Mouse (Mus musculus): ENCODE data around the gene Cdk10.
"Not testable (repeated sequence)": the region's sequence is repeated elsewhere in the genome, so short reads cannot be mapped to it uniquely, and the experiment has no call there.

The Cdk10 gene

DNA sequence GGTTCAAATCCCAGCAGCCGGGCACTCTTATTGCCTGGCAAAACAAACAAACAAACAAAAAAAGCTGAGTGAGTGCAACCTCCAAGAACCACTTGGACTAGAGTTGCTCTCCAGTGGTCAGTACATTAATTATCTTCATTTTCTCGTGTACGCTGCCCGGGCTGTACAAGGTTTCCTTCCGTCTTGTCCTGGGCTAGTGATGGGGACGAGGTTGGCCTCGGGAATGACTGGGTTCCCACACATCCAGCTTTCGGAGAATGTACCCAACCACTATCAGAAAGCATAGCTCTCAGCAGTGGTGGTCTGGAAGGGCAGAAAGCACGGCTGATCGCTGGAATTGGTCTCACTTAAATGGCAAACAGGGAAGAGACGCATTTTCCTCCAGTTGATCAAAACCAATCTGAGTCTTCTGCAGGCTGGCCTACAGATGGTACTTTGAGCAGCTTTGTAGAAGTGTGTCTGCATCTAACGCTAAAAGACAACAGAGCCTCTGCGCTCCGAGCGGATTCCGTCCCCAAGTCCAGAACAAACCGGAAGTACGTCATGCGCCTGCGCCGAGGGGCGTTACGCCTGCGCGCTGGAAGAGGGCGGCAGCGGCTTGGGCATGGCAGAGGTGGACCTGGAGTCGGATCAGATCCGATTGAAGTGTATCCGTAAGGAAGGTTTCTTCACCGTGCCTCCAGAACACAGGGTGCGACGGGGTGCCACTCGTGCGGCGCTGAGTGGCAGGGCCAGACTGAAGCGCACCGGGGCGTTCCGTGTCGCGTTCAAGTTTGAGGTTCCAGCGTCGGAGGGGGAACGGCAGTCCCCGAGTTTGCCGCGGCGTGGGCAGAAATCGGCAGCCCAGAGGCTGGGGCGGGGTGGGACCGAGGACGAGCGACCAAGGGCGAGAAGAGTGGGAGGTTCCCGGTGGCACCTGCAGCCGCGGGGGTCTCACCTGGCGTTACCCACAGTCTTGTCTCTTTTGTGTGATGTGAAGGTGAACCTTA, at the start of gene Cdk10:
Gene Cdk10, plus strand, starts transcription at position 565 of the 989 bp plus-strand sequence.
- peak; percentile 95 to 97 for DNase-seq

DNA sequence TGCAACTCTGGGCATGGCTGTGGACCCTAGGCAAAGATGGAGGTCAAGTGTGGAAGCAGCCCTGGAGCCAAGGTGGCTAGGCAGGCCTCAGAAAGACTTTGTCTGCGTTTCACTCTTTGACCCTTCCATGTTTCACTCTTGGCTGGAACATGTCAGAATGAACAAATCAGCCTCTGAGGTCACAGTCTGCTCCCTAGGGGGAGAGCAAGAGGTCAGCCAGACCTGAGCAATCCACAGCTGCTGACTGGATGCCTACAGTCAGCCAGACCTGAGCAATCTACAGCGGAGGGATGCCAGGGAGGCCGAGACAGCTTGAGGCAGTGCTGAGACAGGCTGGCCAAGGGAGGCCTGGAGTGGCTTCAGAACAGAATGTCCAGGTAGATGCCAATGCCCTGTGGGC, 43.3 kb upstream of the Cdk10 start:
- DNase-seq: no peak

DNA sequence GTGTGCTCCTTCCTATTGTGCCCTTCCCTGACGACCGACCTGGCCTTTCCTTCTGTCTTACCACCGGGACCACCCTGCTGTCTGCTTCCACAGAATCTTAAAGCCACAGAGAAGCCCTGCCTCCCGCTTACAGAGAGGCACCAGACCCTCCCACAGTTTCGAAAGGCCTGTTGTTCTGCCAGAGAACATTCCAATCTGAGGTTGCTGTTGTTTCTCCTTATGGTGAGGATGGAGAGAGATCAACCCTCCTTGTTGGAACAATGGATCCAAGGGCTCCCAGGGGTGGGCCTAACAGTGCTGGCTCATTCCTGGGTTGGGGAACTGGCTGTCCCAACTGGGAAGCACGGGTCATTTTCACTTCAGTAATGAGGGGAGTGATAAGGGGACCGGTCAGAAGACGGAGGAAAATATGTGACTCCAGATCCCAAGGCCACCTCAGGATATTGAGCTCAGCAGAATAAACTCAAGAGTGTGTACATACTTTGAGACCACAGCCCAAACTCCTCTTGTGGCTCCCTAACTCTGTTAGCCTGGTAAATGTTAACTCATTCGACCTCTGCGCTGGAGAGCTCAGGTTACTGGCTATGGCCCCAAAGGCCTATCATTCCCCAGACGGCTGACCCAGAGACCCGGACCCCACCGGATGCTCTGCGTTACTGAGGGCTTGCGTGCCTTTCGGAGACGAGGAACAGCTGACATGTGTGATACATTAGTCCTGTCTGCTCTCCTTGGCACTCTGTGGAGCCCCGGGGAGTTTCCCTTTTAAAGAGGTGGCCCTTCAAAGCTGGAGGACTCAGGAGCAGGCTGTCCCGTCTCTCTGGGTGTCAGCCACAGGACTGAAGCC, 38.9 kb upstream of the Cdk10 start, which contains the start of gene Dpep1:
Gene Dpep1, plus strand, starts transcription at position 677 of the 844 bp plus-strand sequence.
- DNase-seq: no peak

DNA sequence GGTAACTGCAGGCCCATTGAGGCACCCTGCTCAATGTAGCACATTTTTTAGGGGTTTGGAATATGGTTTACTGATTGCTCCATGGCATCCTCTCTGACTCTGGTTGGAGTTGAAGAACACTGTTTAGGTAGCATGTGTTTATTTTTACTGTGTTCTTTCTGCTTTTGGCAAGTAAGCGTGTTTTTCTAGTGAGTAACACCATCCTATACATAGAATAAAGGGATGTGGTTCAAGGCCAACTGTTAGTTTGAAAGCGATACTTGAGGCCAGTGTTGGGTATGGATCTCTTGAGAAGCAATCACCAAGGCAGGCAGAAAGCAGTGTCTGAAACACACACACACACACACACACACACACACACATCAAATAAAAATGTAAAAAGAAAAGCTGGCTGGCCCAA, 36.6 kb upstream of the Cdk10 start:
- DNase-seq: no peak

DNA sequence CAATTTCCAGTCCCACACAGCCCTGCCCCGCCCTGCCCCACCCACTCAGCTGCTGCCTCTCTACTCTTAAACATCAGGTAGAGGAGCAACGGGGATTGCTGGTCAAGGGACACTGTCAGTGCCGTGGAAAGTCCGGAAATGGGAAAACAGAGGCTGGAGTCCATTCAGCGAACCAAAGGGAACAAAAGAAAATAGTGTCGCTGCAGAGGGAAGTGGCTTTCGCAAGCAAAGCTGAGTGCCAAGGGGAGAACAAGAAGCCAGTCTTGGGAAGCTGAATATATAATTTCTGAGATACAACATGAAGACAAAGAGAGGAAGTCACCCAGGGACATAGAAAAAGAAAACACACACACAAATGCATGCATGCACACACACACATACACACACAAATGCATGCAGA, 35.8 kb upstream of the Cdk10 start:
- DNase-seq: no peak

DNA sequence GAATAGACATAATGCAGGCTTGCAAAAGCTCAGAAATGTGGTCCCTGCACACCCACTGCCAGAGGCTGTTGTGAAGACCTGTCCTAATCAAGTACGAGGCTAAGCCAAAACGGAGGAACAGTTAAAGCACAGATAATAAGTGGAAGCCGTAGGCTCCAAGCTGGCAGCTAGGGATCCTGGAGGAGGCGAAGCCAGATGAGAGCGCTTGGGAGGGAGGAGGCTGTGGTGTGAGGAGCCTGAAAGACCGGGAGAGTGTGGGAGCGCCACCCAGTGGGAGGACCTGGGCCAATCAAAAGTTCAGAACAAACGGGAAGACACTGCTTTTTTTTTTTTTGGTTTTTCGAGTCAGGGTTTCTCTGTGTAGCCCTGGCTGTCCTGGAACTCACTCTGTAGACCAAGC, 34.0 kb upstream of the Cdk10 start:
- DNase-seq: peak; percentile 59 to 69

DNA sequence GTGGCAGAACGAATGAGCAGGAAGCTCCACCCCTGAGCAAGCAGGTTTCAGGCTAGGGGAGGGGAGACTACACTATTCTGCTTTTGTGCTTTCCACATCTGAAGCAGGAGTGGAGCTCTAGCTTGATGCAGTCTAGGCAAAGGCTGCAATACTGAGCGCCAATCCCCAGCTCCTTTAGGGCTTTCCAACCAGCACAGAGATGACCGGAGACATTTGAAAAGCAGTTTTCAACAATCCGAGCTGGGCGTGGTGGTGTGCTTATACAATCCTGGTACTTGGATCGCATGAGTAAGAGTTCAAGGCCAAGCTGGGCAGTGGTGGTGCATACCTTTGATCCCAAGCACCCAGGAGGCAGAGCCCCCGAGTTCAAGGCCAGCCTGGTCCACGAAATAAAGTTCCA, 32.7 kb upstream of the Cdk10 start:
- DNase-seq: no peak

DNA sequence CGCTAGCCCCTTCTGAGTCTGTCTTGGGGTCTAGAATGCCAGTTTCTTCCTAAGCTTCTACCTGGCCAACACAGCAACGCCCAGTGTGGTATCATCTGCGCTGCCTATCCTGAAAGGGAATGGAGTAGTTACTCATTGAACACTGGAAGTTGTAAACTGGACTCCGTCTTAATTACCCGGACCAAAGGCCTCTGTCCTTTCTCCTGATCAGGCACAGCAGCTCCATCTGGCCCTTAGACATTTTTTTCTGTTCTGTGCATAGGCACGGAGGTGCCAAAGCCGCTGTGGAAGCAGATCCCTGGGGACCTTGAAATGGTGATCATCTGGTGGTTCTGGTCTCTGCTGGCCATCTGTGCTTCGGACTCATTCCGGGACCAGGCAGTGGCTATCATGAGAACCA, 30.9 kb upstream of the Cdk10 start:
- no peak for DNase-seq

DNA sequence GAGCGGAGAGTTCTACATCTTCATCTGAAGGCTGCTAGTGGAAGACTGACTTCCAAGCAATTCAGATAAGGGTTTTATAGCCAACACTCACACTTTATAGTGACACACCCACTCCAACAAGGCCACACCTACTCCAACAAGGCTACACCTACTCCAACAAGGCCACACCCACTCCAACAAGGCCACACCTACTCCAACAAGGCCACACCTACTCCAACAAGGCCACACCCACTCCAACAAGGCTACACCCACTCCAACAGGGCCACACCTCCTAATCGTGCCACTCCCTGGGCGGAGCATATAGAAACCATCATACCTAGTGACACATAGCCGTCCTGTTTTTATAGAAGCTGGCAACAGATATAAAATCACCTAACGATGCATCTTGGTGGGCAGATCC, 27.6 kb upstream of the Cdk10 start:
- DNase-seq: not testable (repeated sequence)

DNA sequence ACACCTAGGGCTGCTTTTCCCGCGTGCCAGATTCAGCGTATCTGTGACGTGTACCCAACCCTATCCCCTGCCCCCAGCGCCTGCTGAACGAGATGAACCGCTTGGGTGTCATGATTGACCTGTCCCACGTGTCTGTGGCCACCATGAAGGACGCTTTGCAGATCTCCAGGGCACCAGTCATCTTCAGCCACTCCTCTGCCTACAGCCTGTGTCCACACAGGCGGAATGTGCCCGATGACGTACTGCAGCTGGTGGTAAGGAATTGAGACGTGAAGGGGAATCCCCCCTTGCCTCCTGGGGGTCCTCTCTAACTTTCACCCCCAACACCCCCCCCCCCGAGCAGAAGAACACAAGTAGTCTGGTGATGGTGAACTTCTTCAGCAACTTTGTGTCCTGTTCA, 24.8 kb upstream of the Cdk10 start:
- DNase-seq: no peak

DNA sequence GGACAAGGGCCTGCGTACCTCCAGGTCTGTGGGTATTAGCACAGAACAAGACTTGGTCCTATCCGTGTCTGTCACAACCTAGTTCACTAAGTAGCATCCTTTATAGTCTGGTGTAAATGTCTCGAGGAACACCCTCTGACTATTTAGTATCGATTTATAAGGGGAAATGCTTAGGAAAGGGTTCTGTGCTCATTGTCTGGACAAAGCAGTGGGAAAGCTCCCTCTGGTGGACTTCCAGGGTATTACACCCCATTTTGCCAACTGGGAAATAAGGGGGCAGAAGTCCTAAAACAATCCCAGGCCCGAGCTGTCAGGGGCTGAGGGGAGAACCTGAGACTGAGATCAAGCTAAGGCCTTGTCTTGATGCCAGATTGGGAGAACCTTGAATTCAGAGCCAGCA, 22.4 kb upstream of the Cdk10 start:
- peak; percentile 70 to 81 for DNase-seq

DNA sequence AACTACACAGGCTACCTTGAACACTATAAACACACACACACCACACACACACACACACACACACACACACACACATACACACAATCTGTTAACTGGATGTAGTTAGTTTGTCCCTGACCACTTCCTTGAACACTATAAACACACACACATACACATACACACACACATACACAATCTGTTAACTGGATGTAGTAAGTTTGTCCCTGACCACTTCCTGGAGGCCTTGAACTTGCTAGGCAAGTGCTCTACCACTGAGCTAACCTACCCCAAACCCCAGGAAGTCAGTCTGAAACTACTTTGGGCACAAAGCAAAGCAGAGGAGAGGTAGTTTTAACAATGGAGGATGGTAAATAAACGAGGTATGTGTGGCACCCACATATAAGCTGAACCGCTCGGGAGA, 21.1 kb upstream of the Cdk10 start:
- DNase-seq: no peak

DNA sequence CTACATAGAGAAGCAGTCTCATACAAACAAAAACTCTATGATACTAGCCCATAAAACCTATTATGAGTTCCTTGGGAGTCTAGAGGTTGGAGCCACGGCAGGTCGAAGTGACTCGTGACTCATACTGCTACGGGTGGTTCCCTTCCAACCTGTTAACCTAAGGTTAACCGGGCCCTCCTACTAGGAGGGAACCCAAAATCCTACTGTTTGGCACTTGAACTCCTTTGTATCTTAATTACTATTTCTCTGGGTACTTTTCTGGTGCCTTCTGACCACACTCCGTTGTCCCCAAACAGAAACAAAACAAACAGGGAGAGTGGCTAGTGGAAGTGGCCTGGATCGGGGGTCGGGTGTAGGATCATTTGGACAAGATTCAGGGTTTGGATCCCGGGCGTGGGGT, 12.8 kb upstream of the Cdk10 start:
- no peak for DNase-seq

DNA sequence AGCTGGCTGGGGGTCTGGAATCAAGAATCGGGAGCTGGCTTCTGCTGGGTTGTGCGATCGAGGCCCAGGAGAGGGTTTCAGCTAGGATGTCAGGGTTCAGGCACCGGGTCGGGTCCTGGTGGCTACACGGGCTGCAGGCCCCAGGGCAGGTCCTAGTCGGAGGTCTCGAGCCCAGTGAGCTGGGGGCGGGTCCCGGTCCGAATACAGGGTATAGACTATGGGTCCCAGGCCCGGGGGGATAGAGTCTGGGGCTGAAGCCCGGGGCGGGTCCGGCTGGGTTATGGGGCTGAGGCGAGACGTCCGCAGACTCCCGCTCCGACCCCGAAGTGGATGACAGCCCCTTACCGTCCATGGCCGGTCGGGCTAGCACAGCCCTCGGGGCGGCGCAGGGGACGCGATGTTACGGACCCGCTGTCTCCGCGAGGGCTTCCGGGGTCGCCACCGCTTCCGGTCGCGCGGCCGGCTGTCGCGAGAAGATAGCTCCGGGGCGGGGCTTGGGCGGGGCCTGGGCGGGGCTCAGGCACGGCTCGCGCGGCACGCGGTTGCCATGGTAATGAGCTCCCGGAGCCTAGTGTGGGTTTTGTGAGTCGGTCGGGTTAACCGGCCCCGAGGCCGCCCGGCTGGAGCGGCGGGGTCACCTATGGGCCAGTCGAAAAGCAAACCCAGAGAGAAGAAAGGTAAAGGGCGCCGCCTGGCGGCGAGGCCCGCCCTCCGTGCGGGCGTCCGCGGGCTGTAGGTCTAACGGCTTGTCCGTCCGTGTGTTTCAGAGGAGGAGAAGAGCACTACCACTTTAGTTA, 12.1 kb upstream of the Cdk10 start, which contains the start of the genes Chmp1a and Spata33:
Gene Chmp1a, minus strand, starts transcription at position 443 of the 797 bp plus-strand sequence.
Gene Spata33, plus strand, starts transcription at position 512 of the 797 bp plus-strand sequence.
- peak; percentile 84 to 85 for DNase-seq

DNA sequence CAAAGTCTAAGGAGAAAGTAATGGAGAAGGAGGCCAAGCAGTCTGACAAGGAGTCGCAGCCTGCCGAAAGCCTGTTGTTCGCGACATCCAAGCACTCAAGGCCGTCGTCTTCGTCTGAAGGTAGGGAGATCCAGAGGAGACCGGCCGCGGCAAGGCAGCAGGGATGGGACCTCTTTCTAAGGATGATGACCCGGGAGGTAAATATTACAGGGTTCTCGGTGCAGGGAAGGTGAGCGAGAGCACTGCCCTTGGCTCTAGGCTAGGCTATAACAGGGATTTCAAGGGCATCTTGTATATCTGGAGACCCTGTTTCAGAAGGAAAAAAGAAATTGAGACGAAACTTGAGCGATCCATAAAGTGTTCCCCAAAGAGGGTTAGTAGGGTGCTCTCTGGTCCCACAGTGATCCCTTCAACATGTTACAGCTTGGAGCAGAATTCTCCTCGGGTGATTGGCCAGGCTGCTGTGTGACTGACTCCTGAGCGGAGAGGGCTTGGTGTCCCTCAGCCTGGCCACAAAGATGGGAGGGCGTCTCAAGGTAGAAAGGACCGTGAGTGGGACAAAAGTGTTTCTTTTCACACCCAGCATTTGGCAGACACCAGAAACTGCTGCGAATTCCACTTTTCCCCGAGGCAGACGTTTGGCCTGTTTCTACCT, 11.4 kb upstream of the Cdk10 start:
- no peak for DNase-seq

DNA sequence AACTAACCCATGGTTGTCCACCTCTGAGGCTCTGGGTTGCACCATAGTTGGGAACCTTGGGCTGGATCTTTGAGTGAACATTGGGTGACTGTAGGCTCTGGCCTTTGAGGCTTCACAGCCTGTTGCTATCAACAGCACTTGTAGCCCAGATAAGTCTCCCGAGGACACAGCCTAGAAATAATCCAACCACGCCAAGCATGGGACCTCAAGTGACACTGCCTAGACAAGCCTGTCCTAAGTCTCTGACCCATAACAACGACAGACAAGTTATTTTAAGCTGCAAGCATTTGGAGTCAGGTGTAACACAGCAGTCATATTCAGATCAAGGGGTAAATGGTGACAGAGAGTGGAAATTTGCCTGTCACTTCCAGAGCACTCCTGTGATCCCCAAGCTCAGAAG, 9.2 kb upstream of the Cdk10 start:
- DNase-seq: no peak

DNA sequence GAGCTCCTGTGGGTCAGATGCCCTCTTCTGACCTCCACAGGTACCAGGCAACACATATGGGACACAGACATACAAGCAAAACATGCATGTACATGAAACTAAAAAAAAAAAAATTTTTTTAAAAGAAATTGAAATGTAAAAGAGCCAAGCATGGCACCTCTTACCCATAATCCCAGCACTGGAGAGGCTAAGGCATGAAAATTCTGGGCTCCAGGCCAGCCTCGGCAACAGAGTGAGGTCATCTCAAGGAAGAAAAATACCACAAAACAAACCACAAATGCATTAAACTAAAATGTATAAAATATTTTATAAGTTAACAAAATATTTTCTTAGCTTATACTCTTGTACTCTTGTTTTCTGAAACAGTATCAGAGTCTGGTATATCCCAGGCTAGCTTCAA, 3.7 kb upstream of the Cdk10 start:
- DNase-seq: no peak

DNA sequence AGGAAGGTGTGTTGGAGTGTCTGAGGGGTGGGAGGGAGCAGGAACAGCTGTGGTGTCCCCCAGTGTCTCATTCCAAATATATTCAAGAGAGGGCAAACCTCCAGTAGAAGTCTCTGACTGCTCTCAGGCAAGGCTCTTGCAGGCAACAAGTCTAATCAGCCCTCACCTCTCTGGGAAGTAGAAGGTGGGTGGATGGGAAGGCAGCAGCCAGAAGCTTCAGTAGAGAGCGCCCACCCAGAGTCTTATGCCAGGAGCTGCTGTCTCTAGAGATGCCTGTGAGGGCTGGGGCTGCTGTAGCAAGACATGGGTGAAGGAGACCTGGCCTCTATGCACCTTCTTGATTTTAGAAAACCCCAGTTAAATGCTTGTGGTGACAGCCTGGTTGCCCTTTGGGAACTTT, 3.8 kb downstream of the Cdk10 start:
- no peak for DNase-seq

DNA sequence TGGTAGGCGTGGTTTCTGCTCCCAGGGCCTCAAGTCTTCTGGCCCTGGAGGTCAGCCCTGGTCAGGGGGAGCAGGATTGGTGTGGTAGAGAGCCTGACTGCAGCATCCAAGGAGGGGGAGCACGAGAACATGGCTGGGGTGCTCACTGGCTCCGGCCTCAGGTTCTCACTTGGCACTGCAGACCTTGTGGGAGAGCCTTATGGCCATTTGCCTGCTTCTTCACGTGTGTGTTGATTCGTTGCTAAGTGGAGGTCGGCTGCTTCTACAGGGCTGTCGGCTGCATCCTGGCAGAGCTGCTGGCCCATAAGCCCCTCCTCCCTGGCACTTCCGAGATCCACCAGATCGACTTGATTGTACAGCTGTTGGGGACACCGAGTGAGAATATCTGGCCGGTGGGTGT, 5.7 kb downstream of the Cdk10 start:
- not testable (repeated sequence) for DNase-seq

DNA sequence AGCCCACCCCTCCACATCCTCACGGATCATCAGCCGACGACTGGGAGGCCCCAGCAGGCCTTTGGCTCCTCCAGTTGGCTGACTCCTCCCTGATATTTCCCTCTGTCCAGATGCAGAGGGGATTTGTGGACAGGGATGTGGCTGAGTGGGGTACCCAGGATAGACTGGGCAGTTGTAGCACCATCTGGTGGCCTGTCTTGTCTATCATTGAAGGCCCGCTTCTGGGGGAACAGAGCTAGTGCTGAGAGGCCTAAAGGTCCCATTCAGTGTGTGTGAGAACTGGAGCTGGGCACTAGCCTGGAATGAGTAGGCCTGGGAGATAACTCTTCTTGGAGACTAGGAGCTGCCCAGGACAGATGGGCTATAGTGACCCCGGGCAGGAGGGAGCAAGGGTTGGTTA, 7.1 kb downstream of the Cdk10 start:
- no peak for DNase-seq

DNA sequence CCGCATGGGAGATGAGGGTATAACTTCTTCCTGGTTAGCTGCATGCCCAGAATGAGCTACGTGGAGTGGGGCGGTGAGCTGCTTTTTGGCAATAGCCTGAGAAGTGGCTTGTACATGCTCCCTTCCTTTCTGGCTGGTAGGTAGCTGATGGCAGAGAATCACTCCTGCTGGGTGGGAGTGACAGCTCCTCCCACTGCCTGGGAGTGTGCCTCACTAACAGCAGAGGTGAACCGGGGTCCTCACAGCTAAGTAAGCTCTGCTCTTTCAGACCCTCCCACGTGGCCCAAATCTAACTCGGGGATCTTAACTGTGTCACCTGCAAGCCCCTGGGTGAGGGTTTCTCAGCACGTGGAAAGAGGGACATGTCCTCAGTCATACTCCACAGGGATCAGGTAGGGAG, 7.9 kb downstream of the Cdk10 start:
- DNase-seq: no peak

DNA sequence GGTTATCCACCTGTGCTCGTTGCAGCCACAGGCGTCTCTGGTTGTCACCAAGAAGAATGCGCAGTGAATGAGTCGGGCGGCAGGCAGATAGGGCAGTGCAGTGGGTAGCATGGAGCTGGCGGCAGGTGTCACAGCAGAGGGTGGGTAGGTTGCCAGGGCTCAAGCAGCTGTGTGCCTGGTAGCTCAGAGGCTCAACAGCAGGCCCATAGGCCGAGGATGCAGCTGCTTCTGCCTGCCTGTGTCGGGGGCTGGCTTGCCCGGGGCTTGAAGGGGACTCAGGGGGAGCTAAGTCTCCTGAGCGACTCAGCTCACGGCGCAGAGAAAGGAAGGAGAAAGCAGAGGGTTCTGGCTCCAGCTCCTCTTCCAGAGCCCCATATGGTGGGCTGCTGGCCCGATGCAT, 8.7 kb downstream of the Cdk10 start:
- DNase-seq: no peak
